Mouse (Mus musculus) CH12.LX (cell line): ENCODE data around the gene Elane. TPM values are rescaled to one million over a fixed set of nuclear protein-coding genes. Genes with fewer than 3 reads are reported as not detected.

Experiments used
- DNase-seq: peaks from one replicate; pipeline ENCODE4 v3.0.0-alpha.2; 2013; ENCODE audit errors: extremely low read depth
- H3K27ac ChIP-seq: 2 replicates; pipeline ENCODE4 v1.5.1; 2012; ENCODE audit warnings: low read depth, mild to moderate bottlenecking, control low read depth, moderate library complexity; ENCODE audit not compliant: insufficient read depth
- H3K27me3 ChIP-seq: replicated peaks from 2 replicates; pipeline ENCODE3; 2012; ENCODE audit warnings: inconsistent platforms
- H3K36me3 ChIP-seq, 2 experiments: replicated peaks in 1 of 2; 2 replicates each; pipeline versions ENCODE3 to v1.6.1; 2012; ENCODE audit warnings: inconsistent platforms in 1 of 2, low read length in 1 of 2, mild to moderate bottlenecking in 1 of 2, mixed read lengths in 1 of 2, moderate library complexity in 1 of 2; ENCODE audit not compliant: control insufficient read depth in 1 of 2, insufficient read depth in 1 of 2
- H3K4me1 ChIP-seq, 2 experiments: 2 replicates each; pipeline ENCODE4 v1.6.1; 2012; ENCODE audit warnings: inconsistent platforms in 1 of 2, moderate library complexity in 1 of 2; ENCODE audit not compliant: insufficient read depth in 2 of 2, control insufficient read depth in 1 of 2
- H3K4me2 ChIP-seq: 2 replicates; pipeline ENCODE4 v1.6.1; 2012; ENCODE audit warnings: low read depth, mild to moderate bottlenecking, control low read depth; ENCODE audit not compliant: poor library complexity, insufficient read depth, severe bottlenecking
- H3K4me3 ChIP-seq, 3 experiments: fragments of 150-350 bp in 1 of 3; sonication (generic) in 1 of 3; replicated peaks in 1 of 3; 2 replicates each; pipeline versions ENCODE3 to v1.5.1; 2011 to 2012; ENCODE audit warnings: low read depth in 2 of 3, low read length in 2 of 3, mild to moderate bottlenecking in 2 of 3, moderate library complexity in 2 of 3, control low read depth in 1 of 3, improper control_type of control experiment in 1 of 3, inconsistent platforms in 1 of 3, mixed read lengths in 1 of 3; ENCODE audit not compliant: poor library complexity in 1 of 3
- H3K79me2 ChIP-seq: replicated peaks from 2 replicates; pipeline ENCODE4 v1.6.1; 2012; ENCODE audit warnings: mild to moderate bottlenecking, moderate library complexity; ENCODE audit not compliant: control insufficient read depth, poor library complexity, insufficient read depth, severe bottlenecking; ENCODE audit errors: extremely low read depth
- H3K9ac ChIP-seq: 2 replicates; pipeline ENCODE4 v1.6.1; 2012; ENCODE audit warnings: low read depth, mild to moderate bottlenecking, control low read depth, moderate library complexity; ENCODE audit not compliant: insufficient read depth
- H3K9me3 ChIP-seq: replicated peaks from 2 replicates; pipeline ENCODE3; 2012; ENCODE audit warnings: low read length, inconsistent platforms, mixed read lengths
- BHLHE40 ChIP-seq: IDR thresholded peaks from 2 replicates; pipeline ENCODE4 v1.6.1; 2011; ENCODE audit warnings: mild to moderate bottlenecking, low read depth, low read length, improper control_type of control experiment
- CHD1 ChIP-seq: IDR thresholded peaks from 2 replicates; pipeline ENCODE4 v1.6.1; 2012; ENCODE audit warnings: low read depth, low read length, improper control_type of control experiment, inconsistent platforms
- CHD2 ChIP-seq: IDR thresholded peaks from 2 replicates; pipeline ENCODE4 v1.6.1; 2011; ENCODE audit warnings: low read length, improper control_type of control experiment
- CTCF ChIP-seq, 2 experiments: IDR thresholded peaks in 1 of 2; conservative IDR thresholded peaks in 1 of 2; 2 replicates each; pipeline ENCODE4 v1.5.1; 2011 to 2012; ENCODE audit warnings: low read depth in 2 of 2, low read length in 2 of 2, improper control_type of control experiment in 1 of 2, inconsistent platforms in 1 of 2, mild to moderate bottlenecking in 1 of 2, moderate library complexity in 1 of 2
- ELF1 ChIP-seq: IDR thresholded peaks from 2 replicates; pipeline ENCODE4 v1.6.1; 2014; ENCODE audit warnings: low read depth, mild to moderate bottlenecking, inconsistent platforms, low read length, improper control_type of control experiment
- EP300 ChIP-seq: IDR thresholded peaks from 2 replicates; pipeline ENCODE4 v1.6.1; 2011; ENCODE audit warnings: low read length, improper control_type of control experiment
- GABPA ChIP-seq: IDR thresholded peaks from 2 replicates; pipeline ENCODE4 v1.6.1; 2012; ENCODE audit warnings: low read depth, low read length, improper control_type of control experiment, inconsistent platforms; ENCODE audit not compliant: insufficient replicate concordance
- HCFC1 ChIP-seq: IDR thresholded peaks from 2 replicates; pipeline ENCODE4 v1.6.1; 2012; ENCODE audit warnings: low read depth, mild to moderate bottlenecking, inconsistent platforms, low read length, improper control_type of control experiment
- IRF4 ChIP-seq: IDR thresholded peaks from 2 replicates; pipeline ENCODE4 v1.6.1; 2014; ENCODE audit warnings: low read depth, mild to moderate bottlenecking, inconsistent platforms, low read length, improper control_type of control experiment
- JUN ChIP-seq: IDR thresholded peaks from 2 replicates; pipeline ENCODE4 v1.6.1; 2011; ENCODE audit warnings: low read depth, mild to moderate bottlenecking, low read length, improper control_type of control experiment, moderate library complexity; ENCODE audit not compliant: insufficient read depth
- KAT2A ChIP-seq: IDR thresholded peaks from 2 replicates; pipeline ENCODE4 v1.6.1; 2012; ENCODE audit warnings: low read length, improper control_type of control experiment, inconsistent platforms; ENCODE audit not compliant: insufficient replicate concordance
- MAFK ChIP-seq: IDR thresholded peaks from 2 replicates; pipeline ENCODE4 v1.6.1; 2011; ENCODE audit warnings: low read length, improper control_type of control experiment; ENCODE audit not compliant: insufficient replicate concordance
- MAX ChIP-seq: IDR thresholded peaks from 2 replicates; pipeline ENCODE4 v1.6.1; 2011; ENCODE audit warnings: low read length, improper control_type of control experiment
- MAZ ChIP-seq: IDR thresholded peaks from 2 replicates; pipeline ENCODE4 v1.6.1; 2012; ENCODE audit warnings: low read depth, mild to moderate bottlenecking, inconsistent platforms, low read length, improper control_type of control experiment, moderate library complexity
- NELFE ChIP-seq: IDR thresholded peaks from 2 replicates; pipeline ENCODE4 v1.6.1; 2011; ENCODE audit warnings: low read depth, low read length, improper control_type of control experiment
- NRF1 ChIP-seq: IDR thresholded peaks from 2 replicates; pipeline ENCODE4 v1.6.1; 2014; ENCODE audit warnings: low read depth, mild to moderate bottlenecking, inconsistent platforms, low read length, improper control_type of control experiment, moderate library complexity
- POLR2A ChIP-seq: IDR thresholded peaks from 2 replicates; pipeline ENCODE4 v1.6.1; 2011; ENCODE audit warnings: low read depth, mild to moderate bottlenecking, improper control_type of control experiment, low read length
- POLR2AphosphoS2 ChIP-seq: IDR thresholded peaks from 2 replicates; pipeline ENCODE4 v1.6.1; 2011; ENCODE audit warnings: low read depth, low read length, improper control_type of control experiment
- SIN3A ChIP-seq: IDR thresholded peaks from 2 replicates; pipeline ENCODE4 v1.6.1; 2012; ENCODE audit warnings: low read length, improper control_type of control experiment, inconsistent platforms
- TBP ChIP-seq: conservative IDR thresholded peaks from 2 replicates; pipeline ENCODE4 v1.6.1; 2011; ENCODE audit warnings: low read depth, low read length, improper control_type of control experiment
- TCF12 ChIP-seq: IDR thresholded peaks from 2 replicates; pipeline ENCODE4 v1.6.1; 2014; ENCODE audit warnings: low read depth, mild to moderate bottlenecking, inconsistent platforms, low read length, improper control_type of control experiment
- UBTF ChIP-seq: IDR thresholded peaks from 2 replicates; pipeline ENCODE4 v1.6.1; 2012; ENCODE audit warnings: low read depth, mild to moderate bottlenecking, inconsistent platforms, low read length, improper control_type of control experiment, moderate library complexity
- USF2 ChIP-seq: conservative IDR thresholded peaks from 2 replicates; pipeline ENCODE4 v1.6.1; 2011; ENCODE audit warnings: low read depth, low read length, improper control_type of control experiment
- ZC3H11A ChIP-seq: IDR thresholded peaks from 2 replicates; pipeline ENCODE4 v1.6.1; 2012; ENCODE audit warnings: low read depth, mild to moderate bottlenecking, inconsistent platforms, low read length, improper control_type of control experiment
- ZKSCAN1 ChIP-seq: IDR thresholded peaks from 2 replicates; pipeline ENCODE4 v1.6.1; 2012; ENCODE audit warnings: low read depth, inconsistent platforms, low read length, improper control_type of control experiment, borderline replicate concordance
- ZMIZ1 ChIP-seq: IDR thresholded peaks from 2 replicates; pipeline ENCODE4 v1.6.1; 2012; ENCODE audit warnings: low read depth, mild to moderate bottlenecking, inconsistent platforms, low read length, improper control_type of control experiment
- ZNF384 ChIP-seq: IDR thresholded peaks from 2 replicates; pipeline ENCODE4 v1.6.1; 2012; ENCODE audit warnings: low read depth, low read length, improper control_type of control experiment, inconsistent platforms
- dilution Hi-C: fragments of 300-500 bp; cut with MboI; formaldehyde crosslinking; loops from 2 replicates; pipeline ENCODE4 v1.14.3; 2020; ENCODE audit warnings: low sequenced_read_pairs; ENCODE audit not compliant: extremely low pct_unique_long_range_greater_than_20kb, extremely low pct_ligation_motif_present
- in situ Hi-C: fragments of 300-500 bp; cut with MboI; formaldehyde crosslinking; loops from 3 replicates; pipeline ENCODE4 v1.14.3; 2019; ENCODE audit warnings: low sequenced_read_pairs, low pct_ligation_motif_present, low pct_unique_long_range_greater_than_20kb, mixed read lengths
- polyA plus RNA-seq: library from polyadenylated mRNA; unstranded; fragments of >175 nt; gene quantifications from 2 replicates; pipeline ENCODE4 v1.2.1, GENCODE M21; 2012; ENCODE audit warnings: low read depth; ENCODE audit not compliant: insufficient read length
- total RNA-seq, 2 experiments: library from RNA; depleted of rRNA; stranded (reverse); fragments of 300-350 nt in 1 of 2; fragments of >200 nt in 1 of 2; gene quantifications; 2 replicates each; pipeline ENCODE4 v1.2.3; 2012 to 2014

Gene Elane
- total and polyA plus RNA-seq, 3 experiments = not detected

DNA sequence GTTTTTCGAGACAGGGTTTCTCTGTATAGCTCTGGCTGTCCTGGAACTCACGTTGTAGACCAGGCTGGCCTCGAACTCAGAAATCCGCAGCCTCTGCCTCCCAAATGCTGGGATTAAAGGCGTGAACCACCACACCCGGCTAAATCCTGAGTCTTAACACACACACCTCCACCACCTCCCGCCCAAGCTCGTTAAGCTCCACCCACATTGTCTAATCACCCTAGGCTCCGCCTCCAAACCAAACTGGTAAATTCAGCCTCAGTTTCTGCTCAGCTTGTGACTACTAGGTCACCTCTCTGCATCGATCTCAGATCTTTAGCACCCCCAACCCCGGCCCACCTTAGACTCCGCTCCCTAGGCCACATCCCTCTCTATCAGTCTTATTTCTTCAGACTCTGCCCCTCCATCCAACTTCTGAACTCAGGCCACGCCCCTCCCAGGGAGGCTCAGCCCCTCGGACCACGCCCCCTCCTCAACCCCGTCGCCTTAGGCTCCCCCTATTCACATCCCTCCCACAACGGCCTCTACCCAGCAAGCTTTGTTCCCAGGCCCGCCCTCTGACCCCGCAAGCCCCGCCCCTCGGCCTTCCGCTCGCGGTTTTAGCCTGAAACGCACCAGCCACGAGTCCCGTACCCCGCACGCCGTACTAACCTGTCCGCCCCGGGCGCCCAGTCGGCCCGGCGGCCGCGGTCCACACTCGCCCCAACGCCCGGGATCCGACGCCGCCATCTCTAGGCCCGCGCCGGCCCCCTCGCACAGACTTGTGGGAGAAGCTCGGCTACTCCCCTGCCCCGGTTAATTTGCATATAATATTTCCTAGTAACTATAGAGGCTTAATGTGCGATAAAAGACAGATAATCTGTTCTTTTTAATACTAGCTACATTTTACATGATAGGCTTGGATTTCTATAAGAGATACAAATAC, 22.4 kb downstream of the Elane start, which contains the start of gene Med16:
Gene Med16, minus strand, starts transcription at position 757 of the 925 bp plus-strand sequence.
- dilution Hi-C loops = no loop called here
- H3K36me3 ChIP-seq = peaks cover 23 to 70% of the 10 kb centered on the region in 2 experiments

DNA sequence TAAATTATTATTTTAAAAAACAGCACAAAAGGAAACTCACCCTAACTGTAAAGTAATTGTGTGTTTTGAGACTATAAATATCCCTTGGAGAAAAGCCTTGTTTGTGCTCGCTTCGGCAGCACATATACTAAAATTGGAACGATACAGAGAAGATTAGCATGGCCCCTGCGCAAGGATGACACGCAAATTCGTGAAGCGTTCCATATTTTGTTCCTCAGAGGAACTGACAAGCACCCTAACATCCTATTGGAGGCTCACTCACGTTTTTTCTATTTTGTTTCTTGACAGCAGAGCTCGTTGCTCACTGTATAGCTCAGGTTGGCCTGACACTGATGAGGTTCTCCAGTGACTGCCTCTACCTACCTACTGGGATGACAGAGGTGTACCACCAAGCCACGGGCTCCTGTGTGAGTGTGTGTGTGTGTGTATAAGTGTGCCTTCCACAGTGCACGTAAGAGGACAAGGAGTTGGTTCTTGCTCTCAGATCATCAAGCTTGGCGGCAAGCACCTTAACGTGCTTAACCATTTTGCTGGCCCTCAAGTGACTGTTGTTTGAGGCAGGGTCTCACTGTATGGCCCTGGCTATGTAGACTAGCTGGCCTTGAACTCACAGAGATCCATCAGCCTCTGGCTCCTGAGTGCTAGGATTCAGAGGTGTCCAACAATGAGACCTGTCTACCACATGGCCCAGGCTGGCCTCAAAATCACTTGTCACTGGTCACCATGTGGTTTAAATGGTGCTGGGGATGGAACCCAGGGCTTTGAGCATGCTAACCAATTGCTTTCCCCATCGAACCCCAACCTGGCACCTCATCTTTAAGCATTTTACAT, 23.3 kb downstream of the Elane start:
- DNase-seq = peak; percentile 62
- TF ChIP-seq NELFE (no peak), GABPA (no peak), JUN (no peak; the same call in 1 of the 2 replicates), CHD2 (no peak), UBTF (no peak), POLR2A (no peak), KAT2A (no peak), CTCF (conservative IDR thresholded peaks at IDR 0.05 in 1 of 2, IDR thresholded peaks at IDR 0.05 in 1 of 2; ENCODE audit: low read depth in 2 of 2, low read length in 2 of 2) (no peak), IRF4 (no peak), BHLHE40 (peak; percentile 50; the same call in 1 of the 2 replicates), ZMIZ1 (no peak), EP300 (no peak), ZC3H11A (no peak), MAX (no peak), SIN3A (no peak), ELF1 (peak; percentile 90), MAFK (peak; percentile 94), NRF1 (peak; percentile 68), ZKSCAN1 (no peak), CHD1 (no peak), POLR2AphosphoS2 (no peak), USF2 (no peak), MAZ (no peak)

More for the DNA sequence above, 22.4 kb downstream of the Elane start, which contains the start of gene Med16:
- Histone ChIP-seq H3K4me1 (peaks cover 7 to 15% of the 10 kb centered on the region in 2 experiments), H3K4me2 (peak within 1 kb of the TSS; percentile 17; the same call in 1 of the 2 replicates), H3K4me3 (peak within 1 kb of the TSS; percentile 68 to 86 (median 78)), H3K9me3 (peaks cover 5% of the 10 kb centered on the region), H3K79me2 (no peaks in the 10 kb centered on the region), H3K27me3 (no peaks in the 10 kb centered on the region), H3K27ac (peak within 1 kb of the TSS; percentile 85), H3K9ac (peak within 1 kb of the TSS; percentile 97)
- peak; percentile 80; the same call in 1 of the 2 replicates for TF ChIP-seq MAZ
- peak; percentile 71; the same call in 1 of the 2 replicates for TF ChIP-seq KAT2A
- TF ChIP-seq TCF12 = 0 out of 2 replicates have a peak, but pooled peaks have one; percentile 33
- peak; percentile 72 for TF ChIP-seq CHD2
- TF ChIP-seq NRF1 = no peak
- TF ChIP-seq CTCF (conservative IDR thresholded peaks at IDR 0.05 in 1 of 2, IDR thresholded peaks at IDR 0.05 in 1 of 2; ENCODE audit: low read depth in 2 of 2, low read length in 2 of 2) = no peak
- TF ChIP-seq POLR2AphosphoS2 = no peak
- peak; percentile 68 for TF ChIP-seq NELFE
- TF ChIP-seq ZC3H11A = no peak
- TF ChIP-seq POLR2A = peak; percentile 74
- TF ChIP-seq TBP = peak; percentile 62; the same call in 1 of the 2 replicates
- TF ChIP-seq ZNF384 = 0 out of 2 replicates have a peak, but pooled peaks have one; percentile 18
- peak; percentile 80 for TF ChIP-seq HCFC1
- in situ Hi-C loops = no loop called here
- peak; percentile 95 for DNase-seq

More for the DNA sequence above, 23.3 kb downstream of the Elane start:
- peaks cover 23 to 71% of the 10 kb centered on the region in 2 experiments for H3K36me3 ChIP-seq
- no peaks in the 10 kb centered on the region for H3K79me2 ChIP-seq
- 0 out of 2 replicates have a peak overlapping the region, but pooled peaks have one; percentile 17 for H3K4me2 ChIP-seq
- peak overlapping the region; percentile 9 to 68 (median 48) for H3K4me3 ChIP-seq
- in situ Hi-C loops (no loop called here), dilution Hi-C loops (no loop called here)
- H3K9ac ChIP-seq = no peak overlapping the region
- peaks cover 5% of the 10 kb centered on the region for H3K9me3 ChIP-seq
- H3K27me3 ChIP-seq = no peaks in the 10 kb centered on the region
- peaks cover 7 to 19% of the 10 kb centered on the region in 2 experiments for H3K4me1 ChIP-seq
- H3K27ac ChIP-seq = peak overlapping the region; percentile 42; the same call in 1 of the 2 replicates
